Mouse (Mus musculus): ENCODE results near the gene Gltpd2.

- peak; percentile 95 for TF ChIP-seq POLR2A (IDR thresholded peaks at IDR 0.05; ENCODE audit: insufficient read depth, low read depth, low read length)
- no peak for TF ChIP-seq CTCF (IDR thresholded peaks at IDR 0.05)
- peak; percentile 61; the same call in 1 of the 2 replicates for TF ChIP-seq EP300 (IDR thresholded peaks at IDR 0.05; ENCODE audit: insufficient read depth, low read depth, low read length)
These were observed 6.2 kb downstream of the Gltpd2 start, which contains the start of gene Psmb6 for GRCm38 (mm10) chr11:70525184-70525678.

Data from heart, adult 2 months (tissue).